Mouse (Mus musculus) lung, postnatal 0 days (tissue): ENCODE measurements around the gene BC025920. TPM values are rescaled to one million over a fixed set of nuclear protein-coding genes. Genes with fewer than 3 reads are reported as not detected.

ENCODE experiments used
- ATAC-seq: fragments of 200-750 bp; cut with Nextera tagmentation; 2 replicates; pipeline ENCODE4 v1.8.0; 2017; ENCODE audit warnings: moderate library complexity
- DNase-seq: peaks from one replicate; pipeline ENCODE4 v3.0.0-alpha.2; 2016; ENCODE audit warnings: low spot score
- H3K27ac ChIP-seq: fragments of 300-500 bp; sonication (generic); 2 replicates; pipeline ENCODE4 v1.5.1; 2014; ENCODE audit warnings: antibody characterized with exemption, mild to moderate bottlenecking, low read length, mixed read lengths
- H3K27me3 ChIP-seq: fragments of 300-500 bp; sonication (generic); replicated peaks from 2 replicates; pipeline ENCODE4 v1.6.1; 2014; ENCODE audit warnings: low read length, mixed read lengths; ENCODE audit not compliant: insufficient read depth
- H3K36me3 ChIP-seq: fragments of 300-500 bp; sonication (generic); 2 replicates; pipeline ENCODE4 v1.6.1; 2014; ENCODE audit warnings: low read length, mixed read lengths; ENCODE audit not compliant: insufficient read depth
- H3K4me1 ChIP-seq: fragments of 300-500 bp; sonication (generic); 2 replicates; pipeline ENCODE4 v1.6.1; 2014; ENCODE audit warnings: antibody characterized with exemption, low read depth, low read length, mixed read lengths; ENCODE audit not compliant: insufficient read depth
- H3K4me2 ChIP-seq: fragments of 300-500 bp; sonication (generic); replicated peaks from 2 replicates; pipeline ENCODE4 v1.6.1; 2014; ENCODE audit warnings: low read depth, mild to moderate bottlenecking, low read length, moderate library complexity, mixed read lengths
- H3K4me3 ChIP-seq: fragments of 300-500 bp; sonication (generic); 2 replicates; pipeline ENCODE4 v1.5.1; 2014; ENCODE audit warnings: low read depth, low read length
- H3K9ac ChIP-seq: fragments of 300-500 bp; sonication (generic); replicated peaks from 2 replicates; pipeline ENCODE4 v1.6.1; 2014; ENCODE audit warnings: low read depth, mild to moderate bottlenecking
- H3K9me3 ChIP-seq: fragments of 300-500 bp; sonication (generic); 2 replicates; pipeline ENCODE4 v1.6.1; 2016; ENCODE audit warnings: low read length, mixed read lengths
- CTCF ChIP-seq: IDR thresholded peaks from 2 replicates; pipeline ENCODE4 v1.5.1; 2016; ENCODE audit warnings: antibody characterized with exemption, mild to moderate bottlenecking
- EP300 ChIP-seq: IDR thresholded peaks from 2 replicates; pipeline ENCODE4 v1.6.1; 2016; ENCODE audit warnings: antibody characterized with exemption, mild to moderate bottlenecking, control low read depth
- WGBS: fragments of 180-500 bp; shearing (Covaris S2); extraction: QIAGEN DNeasy Blood & Tissue Kit; methylation state at CpG from one replicate; pipeline ENCODE4 v1.1.7; 2014; 5-methylcytosine and 5-hydroxymethylcytosine counted together
- polyA plus RNA-seq: library from polyadenylated mRNA; unstranded; fragments of >200 nt; fragmentation: Nextera tagmentation; extraction: Ambion mirVana; gene quantifications from 2 replicates; pipeline ENCODE4 v1.2.1, GENCODE M21; 2015

Gene BC025920
- polyA plus RNA-seq, 1 experiment from 2014 or later = 0.29 TPM

DNA sequence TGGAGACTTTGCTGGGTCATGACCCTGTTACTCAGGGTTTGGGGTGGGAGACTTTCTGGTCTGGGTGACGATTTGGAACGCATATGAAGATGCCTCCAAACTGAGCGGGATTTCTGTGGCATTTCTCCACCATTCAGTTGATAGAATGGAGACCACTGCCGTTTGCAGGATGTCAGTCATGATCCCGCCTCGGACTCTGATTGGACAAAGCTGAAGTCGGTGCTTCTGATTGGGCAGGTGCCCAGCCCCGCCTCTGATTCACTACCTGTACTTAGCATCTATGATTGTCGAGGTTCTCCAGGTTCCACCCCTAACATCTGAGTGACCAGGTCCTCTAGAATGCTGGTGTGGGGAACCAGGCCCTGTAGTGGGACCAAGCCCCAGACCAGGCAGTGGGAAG lies 14.7 kb downstream of the BC025920 start:
- no peak for ATAC-seq
- 52% methylated on average over 9 of the region's 9 CpGs for WGBS
- H3K27ac ChIP-seq = no peak overlapping the region

DNA sequence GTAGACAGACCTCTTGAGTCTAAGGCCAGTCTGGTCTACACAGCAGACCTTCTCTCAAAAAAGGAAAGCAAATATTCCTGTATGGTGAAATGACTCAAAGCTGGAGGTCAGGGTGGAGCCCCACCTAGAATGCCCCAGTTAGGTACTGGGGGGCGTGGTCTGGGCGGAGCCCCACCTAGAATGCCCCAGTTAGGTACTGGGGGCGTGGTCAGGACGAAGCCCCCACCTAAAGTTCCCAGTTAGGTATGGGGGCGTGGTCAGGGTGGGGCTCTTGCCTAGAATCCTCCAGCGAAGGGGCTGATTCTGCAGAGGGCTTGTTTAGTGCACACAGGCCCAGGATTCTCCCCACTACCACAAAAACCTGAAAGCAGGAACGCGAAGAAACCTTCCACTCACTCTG lies 17.4 kb downstream of the BC025920 start:
- WGBS = 63% methylated on average over 8 of the region's 8 CpGs
- Histone ChIP-seq H3K4me2 (no peak overlapping the region), H3K27me3 (no peaks in the 10 kb centered on the region), H3K9ac (no peak overlapping the region), H3K9me3 (no peaks in the 10 kb centered on the region; the same call in 1 of the 2 replicates), H3K36me3 (peaks cover 16% of the 10 kb centered on the region; the same call in 1 of the 2 replicates), H3K4me3 (no peak overlapping the region), H3K27ac (no peak overlapping the region), H3K4me1 (peaks cover 13% of the 10 kb centered on the region)
- ATAC-seq (no peak), DNase-seq (peak; percentile 48)
- TF ChIP-seq EP300 = no peak
- TF ChIP-seq CTCF = no peak

More for the DNA sequence above, 14.7 kb downstream of the BC025920 start:
- H3K4me2 ChIP-seq = no peak overlapping the region
- H3K9me3 ChIP-seq = no peaks in the 10 kb centered on the region; the same call in 1 of the 2 replicates
- H3K4me3 ChIP-seq = no peak overlapping the region
- peaks cover 16% of the 10 kb centered on the region; the same call in 1 of the 2 replicates for H3K36me3 ChIP-seq
- H3K9ac ChIP-seq = no peak overlapping the region
- TF ChIP-seq CTCF (no peak), EP300 (no peak)
- DNase-seq = no peak
- no peaks in the 10 kb centered on the region for H3K27me3 ChIP-seq
- H3K4me1 ChIP-seq = no peaks in the 10 kb centered on the region

- DNase-seq (peak; percentile 33), ATAC-seq (no peak)
- Histone ChIP-seq H3K27me3 (no peaks in the 10 kb centered on the region), H3K36me3 (peaks cover 14% of the 10 kb centered on the region; the same call in 1 of the 2 replicates), H3K4me1 (peaks cover 13% of the 10 kb centered on the region), H3K9me3 (no peaks in the 10 kb centered on the region), H3K4me2 (peak overlapping the region; percentile 78), H3K9ac (no peak overlapping the region), H3K4me3 (peak overlapping the region; percentile 66), H3K27ac (peak overlapping the region; percentile 92; the same call in 1 of the 2 replicates)
- WGBS = 90% methylated on average over 22 of the region's 22 CpGs
- TF ChIP-seq CTCF (no peak), EP300 (no peak)
Measured at GRCm38 (mm10) chr10:81626101-81626993, 20.3 kb downstream of the BC025920 start.

DNA sequence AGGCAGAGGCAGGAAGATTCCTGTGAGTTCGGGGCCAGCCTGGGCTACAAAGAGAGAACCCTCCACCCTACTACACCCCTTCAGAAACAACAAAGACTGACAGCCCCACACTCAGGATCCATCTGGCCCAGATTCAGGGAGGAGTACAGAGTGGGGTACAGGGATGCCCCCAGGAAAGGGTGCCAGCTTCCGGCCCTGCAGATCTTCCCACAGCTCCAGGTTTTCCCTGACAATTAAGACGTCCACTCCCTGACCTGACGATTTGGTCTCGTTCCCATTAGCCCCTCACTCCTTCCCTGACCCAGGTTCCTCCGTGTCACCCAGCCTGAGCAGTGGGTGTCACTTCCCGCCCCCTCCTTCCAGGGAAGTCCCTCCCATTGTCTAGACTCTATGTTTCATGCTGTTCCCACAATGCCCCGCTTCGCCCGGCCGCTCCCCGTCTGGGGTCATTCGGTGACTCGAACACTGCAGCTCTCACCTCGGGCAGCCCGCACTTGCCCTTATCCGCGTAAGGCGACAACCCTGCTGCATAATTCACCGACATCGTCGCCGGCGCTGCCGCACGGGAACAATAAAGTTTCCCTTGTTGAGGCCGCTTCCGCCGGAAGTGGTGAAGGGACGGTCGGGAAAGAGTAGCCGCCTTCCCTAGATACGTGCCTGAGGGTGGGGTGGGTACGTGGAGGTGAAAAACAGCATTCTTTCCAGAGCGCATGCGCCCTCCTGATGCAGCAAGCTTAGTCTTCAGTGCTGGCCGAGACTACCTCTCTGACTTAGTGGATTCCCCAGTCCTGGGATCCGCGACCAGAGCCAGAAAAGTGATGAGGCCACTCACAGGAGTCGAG lies 21.1 kb downstream of the BC025920 start, which contains the start of gene Sirt6:
Sirt6 (minus strand) TSS at position 804 of the 842 bp plus-strand sequence.
- H3K9me3 ChIP-seq = no peaks in the 10 kb centered on the region
- peak within 1 kb of the TSS; percentile 66 for H3K4me3 ChIP-seq
- DNase-seq = peak; percentile 99
- peak; percentile 71 for TF ChIP-seq EP300
- TF ChIP-seq CTCF = no peak
- peaks cover 13% of the 10 kb centered on the region for H3K4me1 ChIP-seq
- H3K27me3 ChIP-seq = no peaks in the 10 kb centered on the region
- 6% methylated on average over 39 of the region's 40 CpGs for WGBS
- H3K27ac ChIP-seq = peak within 1 kb of the TSS; percentile 92
- H3K36me3 ChIP-seq = peaks cover 5% of the 10 kb centered on the region; the same call in 1 of the 2 replicates
- peak within 1 kb of the TSS; percentile 78 for H3K4me2 ChIP-seq
- H3K9ac ChIP-seq = peak within 1 kb of the TSS; percentile 30
- peak; percentile 95 for ATAC-seq

GRCm38 (mm10) chr10:81627836-81628220 lies 21.8 kb downstream of the BC025920 start:
- 36% methylated on average over 7 of the region's 7 CpGs for WGBS

DNA sequence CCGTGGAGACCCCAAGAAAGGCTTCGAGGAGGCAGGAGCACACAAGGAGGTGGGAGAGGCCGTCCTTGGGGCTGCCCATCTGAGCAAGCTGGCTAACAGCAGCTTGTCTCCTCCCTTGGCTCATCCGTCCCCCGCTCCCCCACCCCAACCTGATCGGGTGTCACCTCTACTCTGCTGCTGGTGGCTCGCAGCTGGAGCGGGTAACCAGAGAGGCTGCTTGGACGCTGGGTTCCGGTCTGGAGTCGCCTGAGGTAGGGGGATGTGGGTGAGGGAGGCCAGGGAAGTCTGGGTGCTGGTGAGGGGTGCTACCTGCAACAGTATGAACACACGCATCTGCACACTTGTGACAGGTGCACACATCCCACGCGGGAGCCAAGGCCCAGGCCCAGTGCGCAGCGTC lies 22.3 kb downstream of the BC025920 start, which contains the start of gene Ankrd24:
Ankrd24 (plus strand) TSS at position 151 of the 400 bp plus-strand sequence.
- peak within 1 kb of the TSS; percentile 92 for H3K27ac ChIP-seq

More at GRCm38 (mm10) chr10:81627836-81628220, 21.8 kb downstream of the BC025920 start:
- H3K9ac ChIP-seq = peak overlapping the region; percentile 30
- H3K4me2 ChIP-seq = peak overlapping the region; percentile 78
- 0 out of 2 replicates have a peak, but pooled peaks cover 3% of the 10 kb centered on the region for H3K36me3 ChIP-seq
- no peaks in the 10 kb centered on the region for H3K27me3 ChIP-seq
- H3K9me3 ChIP-seq = no peaks in the 10 kb centered on the region
- ATAC-seq (peak; percentile 29), DNase-seq (no peak)
- peak overlapping the region; percentile 66 for H3K4me3 ChIP-seq
- H3K27ac ChIP-seq = peak overlapping the region; percentile 92
- H3K4me1 ChIP-seq = peaks cover 13% of the 10 kb centered on the region
- TF ChIP-seq CTCF = no peak
- TF ChIP-seq EP300 = no peak

More for the DNA sequence above, 22.3 kb downstream of the BC025920 start, which contains the start of gene Ankrd24:
- Histone ChIP-seq H3K36me3 (0 out of 2 replicates have a peak, but pooled peaks cover 3% of the 10 kb centered on the region), H3K4me3 (peak within 1 kb of the TSS; percentile 66), H3K9me3 (no peaks in the 10 kb centered on the region), H3K9ac (peak within 1 kb of the TSS; percentile 30), H3K27me3 (no peaks in the 10 kb centered on the region), H3K4me2 (peak within 1 kb of the TSS; percentile 78), H3K4me1 (peaks cover 13% of the 10 kb centered on the region)
- ATAC-seq (no peak), DNase-seq (no peak)
- WGBS = 73% methylated on average over 15 of the region's 16 CpGs
- TF ChIP-seq CTCF (no peak), EP300 (no peak)
